Mouse (Mus musculus) kidney, postnatal 0 days (tissue): Measurements from ENCODE around the gene Itgb2l. TPM values are rescaled to one million over a fixed set of nuclear protein-coding genes. Genes with fewer than 3 reads are reported as not detected.

Source experiments
- ATAC-seq: fragments of 200-750 bp; cut with Nextera tagmentation; replicated peaks from 2 replicates; pipeline ENCODE4 v1.8.0; 2017; ENCODE audit warnings: low read depth, moderate number of reproducible peaks, moderate TSS enrichment, moderate library complexity; ENCODE audit not compliant: low FRiP score
- DNase-seq: peaks from one replicate; pipeline ENCODE4 v3.0.0-alpha.2; 2016; ENCODE audit warnings: low spot score
- H3K27ac ChIP-seq: fragments of 300-500 bp; sonication (generic); 2 replicates; pipeline ENCODE4 v1.5.1; 2014; ENCODE audit warnings: mild to moderate bottlenecking
- H3K27me3 ChIP-seq: fragments of 300-500 bp; sonication (generic); 2 replicates; pipeline ENCODE4 v1.6.1; 2014; ENCODE audit warnings: low read length, mixed read lengths; ENCODE audit not compliant: insufficient read depth
- H3K36me3 ChIP-seq: fragments of 300-500 bp; sonication (generic); 2 replicates; pipeline ENCODE4 v1.6.1; 2014; ENCODE audit warnings: low read length, mixed read lengths; ENCODE audit not compliant: insufficient read depth
- H3K4me1 ChIP-seq: fragments of 300-500 bp; sonication (generic); replicated peaks from 2 replicates; pipeline ENCODE4 v1.6.1; 2014; ENCODE audit warnings: antibody characterized with exemption, low read length, mixed read lengths; ENCODE audit not compliant: insufficient read depth
- H3K4me2 ChIP-seq: fragments of 300-500 bp; sonication (generic); 2 replicates; pipeline ENCODE4 v1.6.1; 2014; ENCODE audit warnings: mild to moderate bottlenecking, low read length, moderate library complexity, mixed read lengths
- H3K4me3 ChIP-seq: fragments of 300-500 bp; sonication (generic); replicated peaks from 2 replicates; pipeline ENCODE4 v1.5.1; 2014; ENCODE audit warnings: low read depth, low read length
- H3K9ac ChIP-seq: fragments of 300-500 bp; sonication (generic); 2 replicates; pipeline ENCODE4 v1.6.1; 2014; ENCODE audit warnings: low read depth, low read length
- H3K9me3 ChIP-seq: fragments of 300-500 bp; sonication (generic); replicated peaks from 2 replicates; pipeline ENCODE4 v1.6.1; 2016; ENCODE audit warnings: low read length, inconsistent platforms, mixed read lengths
- CTCF ChIP-seq: IDR thresholded peaks from 2 replicates; pipeline ENCODE4 v1.5.1; 2016; ENCODE audit warnings: antibody characterized with exemption, low read depth, mild to moderate bottlenecking, moderate library complexity
- WGBS: fragments of 180-500 bp; shearing (Covaris S2); extraction: QIAGEN DNeasy Blood & Tissue Kit; methylation state at CpG from one replicate; pipeline ENCODE4 v1.1.7; 2014; 5-methylcytosine and 5-hydroxymethylcytosine counted together
- polyA plus RNA-seq: library from polyadenylated mRNA; unstranded; fragments of >200 nt; fragmentation: Nextera tagmentation; extraction: Ambion mirVana; gene quantifications from 2 replicates; pipeline ENCODE4 v1.2.1, GENCODE M21; 2015

Gene Itgb2l
- polyA plus RNA-seq, 1 experiment from 2014 or later, result 0.79 TPM

DNA sequence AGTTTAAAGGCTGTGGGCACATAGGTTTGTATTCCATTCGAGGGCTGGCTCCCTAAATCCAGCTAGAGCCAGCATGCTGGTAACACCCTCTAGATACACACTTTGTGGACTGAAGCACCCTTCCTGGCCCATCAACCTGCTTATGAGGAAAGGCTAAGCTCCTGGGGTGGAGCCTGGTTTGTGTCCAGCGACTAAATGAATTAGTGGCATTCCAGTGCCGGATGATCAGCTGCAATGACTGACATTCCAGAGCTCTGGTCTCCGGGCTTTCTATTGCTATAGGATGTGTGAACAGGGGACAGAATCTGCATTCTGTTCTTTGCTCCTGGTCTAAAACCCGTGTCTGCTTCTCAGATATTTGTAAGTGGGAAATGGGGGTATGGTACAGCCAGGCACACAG is 28.9 kb upstream of the Itgb2l start:
- H3K4me3 ChIP-seq, result no peak overlapping the region
- H3K27ac ChIP-seq, result 0 out of 2 replicates have a peak overlapping the region, but pooled peaks have one; percentile 27
- no peak for ATAC-seq
- no peaks in the 10 kb centered on the region for H3K27me3 ChIP-seq
- DNase-seq, result peak; percentile 71
- no peaks in the 10 kb centered on the region for H3K9me3 ChIP-seq
- no peak for TF ChIP-seq CTCF
- no peak overlapping the region for H3K4me2 ChIP-seq
- no peak overlapping the region for H3K9ac ChIP-seq
- 19% methylated on average over 5 of the region's 5 CpGs for WGBS
- H3K4me1 ChIP-seq, result no peaks in the 10 kb centered on the region
- H3K36me3 ChIP-seq, result no peaks in the 10 kb centered on the region

DNA sequence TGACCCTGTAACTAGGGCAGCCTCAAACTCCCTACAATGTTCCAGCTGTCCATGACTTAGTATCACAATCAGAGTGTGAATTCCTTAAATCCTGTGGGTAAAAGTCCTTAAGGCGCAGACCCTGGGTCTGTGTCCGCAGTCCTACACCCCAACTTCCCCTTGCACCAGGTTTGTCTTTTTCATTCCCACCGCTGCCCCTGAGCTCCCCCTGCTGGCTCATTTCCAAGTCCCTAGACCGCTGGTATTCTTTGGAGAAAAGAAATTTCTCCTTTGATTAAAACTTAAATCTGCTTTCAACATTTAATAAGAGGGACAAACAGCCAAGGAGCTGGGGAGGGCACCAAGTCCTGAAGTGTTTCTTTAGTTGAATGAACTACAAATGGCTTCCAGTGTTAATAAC is 26.2 kb upstream of the Itgb2l start:
- Histone ChIP-seq H3K27me3 (no peaks in the 10 kb centered on the region), H3K36me3 (no peaks in the 10 kb centered on the region), H3K4me1 (no peaks in the 10 kb centered on the region), H3K9me3 (no peaks in the 10 kb centered on the region), H3K27ac (no peak overlapping the region), H3K4me3 (no peak overlapping the region), H3K9ac (no peak overlapping the region), H3K4me2 (no peak overlapping the region)
- WGBS, result 48% methylated on average over 4 of the region's 4 CpGs
- ATAC-seq (no peak), DNase-seq (peak; percentile 44)
- TF ChIP-seq CTCF, result peak; percentile 63

DNA sequence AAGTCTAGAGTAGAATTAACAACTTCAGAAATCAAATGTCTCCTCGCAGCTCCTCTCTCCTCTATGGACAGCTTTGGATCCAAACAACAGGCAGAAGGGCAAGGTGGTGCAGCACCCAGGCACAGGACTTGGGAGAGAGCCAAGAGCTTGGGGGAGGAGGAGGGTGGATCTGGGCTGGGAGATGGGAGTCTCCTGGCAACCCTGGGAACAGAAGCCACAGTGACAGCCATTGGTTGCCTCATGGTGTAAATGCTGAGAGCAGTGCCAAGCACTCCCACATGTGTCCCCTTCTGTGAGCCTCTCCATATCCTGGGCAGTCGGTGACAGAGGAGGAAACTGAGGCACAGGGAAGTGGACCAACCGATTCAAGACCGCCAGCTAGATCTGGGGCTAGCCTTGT is 25.3 kb upstream of the Itgb2l start:
- Histone ChIP-seq H3K36me3 (no peaks in the 10 kb centered on the region), H3K4me1 (no peaks in the 10 kb centered on the region), H3K9me3 (no peaks in the 10 kb centered on the region), H3K27me3 (no peaks in the 10 kb centered on the region), H3K27ac (no peak overlapping the region), H3K9ac (no peak overlapping the region), H3K4me2 (no peak overlapping the region), H3K4me3 (no peak overlapping the region)
- DNase-seq (peak; percentile 44), ATAC-seq (peak; percentile 71)
- TF ChIP-seq CTCF, result no peak
- 80% methylated on average over 4 of the region's 4 CpGs for WGBS

DNA sequence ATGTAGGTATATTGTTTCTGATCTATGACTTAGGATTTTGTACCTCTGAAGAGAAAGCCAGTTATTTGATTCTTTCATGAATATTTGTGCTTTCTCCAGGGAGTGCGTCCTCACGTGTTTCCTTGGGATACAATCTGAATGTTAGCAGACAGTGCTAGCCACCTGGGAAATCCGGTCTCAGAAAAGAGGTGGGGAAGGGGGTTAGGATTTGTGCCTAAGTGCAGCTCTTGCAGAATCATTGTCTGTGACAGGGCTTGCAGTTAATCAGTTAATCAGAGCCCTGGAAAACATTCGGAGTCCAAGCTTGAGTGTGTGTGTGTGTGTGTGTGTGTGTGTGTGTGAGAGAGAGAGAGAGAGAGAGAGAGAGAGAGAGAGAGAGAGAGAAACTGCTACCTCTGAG is 24.6 kb upstream of the Itgb2l start:
- TF ChIP-seq CTCF, result no peak
- no peaks in the 10 kb centered on the region for H3K9me3 ChIP-seq
- no peak for DNase-seq
- no peaks in the 10 kb centered on the region for H3K36me3 ChIP-seq
- H3K9ac ChIP-seq, result no peak overlapping the region
- peak overlapping the region; percentile 4; the same call in 1 of the 2 replicates for H3K4me2 ChIP-seq
- WGBS, result 41% methylated on average over 4 of the region's 4 CpGs
- H3K4me1 ChIP-seq, result no peaks in the 10 kb centered on the region
- no peak overlapping the region for H3K27ac ChIP-seq
- no peaks in the 10 kb centered on the region for H3K27me3 ChIP-seq
- H3K4me3 ChIP-seq, result no peak overlapping the region
- ATAC-seq, result no peak

DNA sequence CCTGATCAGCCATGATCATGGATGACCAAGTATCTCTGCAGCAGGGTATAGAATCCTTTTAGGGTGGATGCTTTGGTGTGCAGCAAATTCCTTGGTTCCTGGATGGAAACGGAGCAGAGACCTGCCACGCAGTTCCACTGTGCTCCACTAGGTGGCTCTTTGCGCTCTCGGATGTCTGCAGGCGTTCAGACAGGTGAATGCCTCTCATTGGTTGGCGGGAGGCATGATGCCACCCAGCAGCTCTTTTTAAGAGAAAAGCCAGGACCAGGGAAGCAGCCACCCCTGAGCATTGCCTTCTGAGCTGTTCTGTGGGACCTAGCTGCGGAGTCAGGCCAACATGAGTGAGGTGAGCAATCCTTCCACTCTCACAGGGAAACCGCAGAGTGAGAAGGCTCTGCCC is 24.0 kb upstream of the Itgb2l start, which contains the start of gene Pcp4:
TSS of gene Pcp4 (plus strand) at position 162 of the 400 bp plus-strand sequence.
- Histone ChIP-seq H3K9ac (no peak within 1 kb of the TSS), H3K36me3 (no peaks in the 10 kb centered on the region), H3K9me3 (no peaks in the 10 kb centered on the region), H3K27me3 (no peaks in the 10 kb centered on the region), H3K4me3 (no peak within 1 kb of the TSS), H3K4me1 (no peaks in the 10 kb centered on the region), H3K4me2 (peak within 1 kb of the TSS; percentile 4; the same call in 1 of the 2 replicates), H3K27ac (no peak within 1 kb of the TSS)
- WGBS, result 11% methylated on average over 8 of the region's 8 CpGs
- DNase-seq (peak; percentile 79), ATAC-seq (peak; percentile 49; the same call in 1 of the 2 replicates)
- peak; percentile 95 for TF ChIP-seq CTCF

DNA sequence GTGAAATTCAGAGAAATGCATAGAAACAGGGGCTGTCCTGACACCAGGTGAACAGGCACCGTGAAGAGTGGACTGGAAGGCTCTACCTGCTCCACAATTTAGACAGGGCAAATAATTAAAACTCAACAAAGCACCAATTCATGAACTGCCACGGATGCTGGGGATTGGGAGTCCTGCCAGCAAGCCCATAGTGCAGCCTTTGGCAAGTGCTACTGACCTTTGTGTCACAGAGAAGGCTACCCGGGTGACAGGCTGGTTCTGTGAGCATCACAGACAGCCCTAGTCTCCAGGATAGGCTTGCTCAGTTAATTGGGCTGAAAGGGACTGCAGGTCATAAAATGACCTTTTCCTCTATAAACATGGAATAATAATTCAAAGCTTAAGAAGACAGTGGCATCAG is 17.4 kb upstream of the Itgb2l start:
- Histone ChIP-seq H3K27ac (no peak overlapping the region), H3K27me3 (no peaks in the 10 kb centered on the region), H3K4me3 (no peak overlapping the region), H3K9ac (no peak overlapping the region), H3K9me3 (no peaks in the 10 kb centered on the region), H3K4me1 (no peaks in the 10 kb centered on the region), H3K36me3 (no peaks in the 10 kb centered on the region), H3K4me2 (no peak overlapping the region)
- no peak for TF ChIP-seq CTCF
- ATAC-seq (no peak), DNase-seq (no peak)
- 47% methylated on average over 3 of the region's 3 CpGs for WGBS

DNA sequence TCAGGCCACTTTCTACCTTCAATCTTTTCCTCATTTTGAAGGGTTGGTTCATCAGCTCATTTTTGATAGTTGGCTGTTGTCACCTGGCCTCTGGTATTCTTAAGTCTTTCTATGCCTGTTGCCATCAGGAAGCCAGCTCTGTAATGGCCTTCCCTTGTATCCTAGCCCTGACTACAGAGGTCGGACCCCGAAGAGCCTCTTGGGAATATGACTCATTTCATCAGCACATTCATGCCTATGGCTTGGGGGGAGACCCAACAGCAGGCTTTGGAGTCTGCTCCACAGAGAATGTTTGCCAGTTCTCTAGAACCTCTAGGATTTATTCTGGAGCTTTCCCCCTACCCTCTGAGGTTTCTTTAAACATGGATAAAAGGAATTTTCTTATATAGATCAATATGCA is 15.9 kb upstream of the Itgb2l start:
- H3K4me3 ChIP-seq, result no peak overlapping the region
- DNase-seq (no peak), ATAC-seq (no peak)
- H3K27ac ChIP-seq, result no peak overlapping the region
- H3K9ac ChIP-seq, result no peak overlapping the region
- no peak for TF ChIP-seq CTCF
- H3K9me3 ChIP-seq, result no peaks in the 10 kb centered on the region
- H3K36me3 ChIP-seq, result no peaks in the 10 kb centered on the region
- no peak overlapping the region for H3K4me2 ChIP-seq
- H3K4me1 ChIP-seq, result no peaks in the 10 kb centered on the region
- 83% methylated on average over 2 of the region's 2 CpGs for WGBS
- no peaks in the 10 kb centered on the region for H3K27me3 ChIP-seq
